8 mouse cellular contexts compared by ENCODE assay signal in the genomic region with DNA sequence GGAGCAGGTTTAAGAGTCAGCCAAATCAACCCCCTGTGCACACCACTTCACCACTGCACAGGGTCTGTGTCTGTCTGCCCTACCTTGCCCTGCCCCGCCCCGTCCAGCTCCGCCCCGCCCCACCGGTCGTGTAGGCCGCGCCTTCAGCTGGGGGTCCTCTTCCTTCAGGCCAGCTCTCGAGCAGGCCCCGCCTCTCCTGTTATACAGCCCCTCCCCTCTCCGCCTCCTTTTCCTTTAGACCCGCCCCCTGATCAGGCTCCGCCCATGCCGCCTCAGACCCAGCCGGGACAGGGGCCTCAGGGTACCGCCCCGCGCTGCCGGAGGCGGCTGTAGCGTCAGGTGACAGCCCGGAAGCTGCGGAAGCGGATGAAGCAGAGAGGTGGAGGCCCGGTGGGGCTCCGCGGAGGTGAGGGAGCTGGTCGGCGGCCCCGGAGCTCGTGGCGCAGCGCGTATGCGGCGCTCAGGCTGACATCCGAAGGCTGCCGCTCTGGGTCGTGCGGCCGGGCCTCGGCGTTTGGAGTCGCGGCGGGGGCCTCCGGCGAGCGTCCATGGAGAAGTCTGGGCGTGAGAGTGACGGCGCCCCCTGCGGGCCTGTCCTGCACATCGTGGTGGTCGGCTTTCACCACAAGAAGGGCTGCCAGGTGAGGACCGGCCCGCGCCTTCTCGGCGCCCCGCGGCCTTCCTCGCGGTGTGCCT. TPM values are rescaled to one million over a fixed set of nuclear protein-coding genes. Genes with fewer than 3 reads are reported as not detected.
DNase-seq lines count a peak whose midpoint lies in the region; ATAC-seq lines count a peak whose summit lies in the region.

A gene (plus strand): TSS at position 326 of the 696 bp plus-strand sequence.

- DNase-seq in adipocyte (ENCODE audit: low spot score), result peak; percentile 98
- peak; percentile 94 for DNase-seq in embryo, embryonic 10 days (ENCODE audit: low spot score)
- peak; percentile 96 for DNase-seq in gastrocnemius, postnatal 10 days
- peak; percentile 99 for DNase-seq in induced T-regulatory cell, adult 2 months (ENCODE audit: low read depth)
- DNase-seq in left cerebral cortex, adult 9 months (ENCODE audit: low spot score in 2 of 2), result peak; percentile 94 to 98
- peak; percentile 94 for DNase-seq in right cerebral cortex, postnatal 14 days
- peak; percentile 99 for DNase-seq in urinary bladder, postnatal 36 days (ENCODE audit: low spot score in 2 of 2)

- peak; percentile 95 for ATAC-seq in megakaryocyte progenitor cell, adult 5-6 weeks (replicated peaks; ENCODE audit: poor library complexity)

RNA-seq across cellular contexts. Expression of the gene that starts here (rescaled TPM):
- total RNA-seq in gastrocnemius, postnatal 10 days (2021), result 1 to 10 TPM; 6.9 to 7.4 TPM
- total RNA-seq in megakaryocyte progenitor cell, adult 5-6 weeks (2015), result 21.1 and 23.2 TPM in 2 replicates
- total RNA-seq in megakaryocyte progenitor cell, adult 5-6 weeks (2017), result 19.7 and 22.2 TPM in 2 replicates

Comparison
In these comparisons a context has a peak if more than half of its experiments do, and no peak if none do; other contexts are left out.
1. Peak in every context shown above with its lines: DNase-seq and ATAC-seq.